Mouse (Mus musculus): ENCODE results near the gene Vmn1r143.
"Not testable (repeated sequence)": the region's sequence is repeated elsewhere in the genome, so short reads cannot be mapped to it uniquely, and the experiment has no call there.

GRCm38 (mm10) chr7:22229384-22229783 is 40.2 kb downstream of the Vmn1r143 start, which contains the start of gene Gm8453:
- not testable (repeated sequence) for TF ChIP-seq CTCF, EP300 (IDR thresholded peaks at IDR 0.05; ENCODE audit: low read depth)

All from liver, embryonic 14.5 days (tissue).